Mouse (Mus musculus) kidney, adult 2 months (tissue): ENCODE data around the gene Lmln. TPM values are rescaled to one million over a fixed set of nuclear protein-coding genes. Genes with fewer than 3 reads are reported as not detected.
"Not testable (repeated sequence)": the region's sequence is repeated elsewhere in the genome, so short reads cannot be mapped to it uniquely, and the experiment has no call there.

Source experiments
- DNase-seq: peaks from one replicate; pipeline ENCODE4 v3.0.0; 2021
- H3K27ac ChIP-seq: fragments of 200-500 bp; 2 replicates; pipeline ENCODE4 v1.5.1; 2012; ENCODE audit warnings: low read depth, low read length, control low read depth, inconsistent platforms; ENCODE audit not compliant: insufficient read depth
- H3K27me3 ChIP-seq: fragments of 200-500 bp; replicated peaks from 2 replicates; pipeline ENCODE4 v1.6.1; 2012; ENCODE audit warnings: mild to moderate bottlenecking, moderate library complexity, low read length, inconsistent platforms; ENCODE audit not compliant: control insufficient read depth, insufficient read depth
- H3K36me3 ChIP-seq: fragments of 200-500 bp; 2 replicates; pipeline ENCODE4 v1.6.1; 2012; ENCODE audit warnings: mild to moderate bottlenecking, moderate library complexity, low read length, inconsistent platforms; ENCODE audit not compliant: control insufficient read depth, insufficient read depth
- H3K4me1 ChIP-seq: fragments of 200-500 bp; 2 replicates; pipeline ENCODE4 v1.6.1; 2011; ENCODE audit warnings: low read length; ENCODE audit not compliant: control insufficient read depth, insufficient read depth
- H3K4me3 ChIP-seq: fragments of 200-500 bp; 2 replicates; pipeline ENCODE4 v1.5.1; 2011; ENCODE audit warnings: mild to moderate bottlenecking, low read depth, low read length, control low read depth; ENCODE audit not compliant: insufficient read depth
- CTCF ChIP-seq: fragments of 200-500 bp; conservative IDR thresholded peaks from 2 replicates; pipeline ENCODE4 v1.5.1; 2011; ENCODE audit warnings: low read depth, mild to moderate bottlenecking, control low read depth, low read length, moderate library complexity, mixed read lengths; ENCODE audit not compliant: insufficient read depth, insufficient read length
- POLR2A ChIP-seq: fragments of 200-500 bp; IDR thresholded peaks from one replicate; pipeline ENCODE4 v1.6.1; 2011; ENCODE audit warnings: low read depth, low read length, control low read depth
- whole genome bisulfite sequencing: fragments of 180-500 bp; shearing (Covaris S2); methylation state at CpG from one replicate; pipeline ENCODE4 v1.1.7; 2018; 5-methylcytosine and 5-hydroxymethylcytosine counted together
- polyA plus RNA-seq: library from polyadenylated mRNA; depleted of rRNA; stranded (reverse); fragments of >200 nt; gene quantifications from 2 replicates; pipeline ENCODE4 v1.2.3, GENCODE M21; 2012

Lmln gene
- polyA plus RNA-seq, 1 experiment = 3.1 TPM

GRCm38 (mm10) chr16:33130731-33131130 lies 68.4 kb downstream of the Lmln start:
- Histone ChIP-seq H3K4me1 (no peaks in the 10 kb centered on the region), H3K27me3 (no peaks in the 10 kb centered on the region), H3K4me3 (no peak overlapping the region), H3K36me3 (no peaks in the 10 kb centered on the region), H3K27ac (no peak overlapping the region)
- 27% methylated on average over 4 of the region's 4 CpGs for WGBS
- TF ChIP-seq POLR2A = no peak
- no peak for TF ChIP-seq CTCF
- DNase-seq = peak; percentile 15

GRCm38 (mm10) chr16:33133186-33133585 lies 70.9 kb downstream of the Lmln start:
- H3K27ac ChIP-seq = no peak overlapping the region
- H3K36me3 ChIP-seq = no peaks in the 10 kb centered on the region
- no peaks in the 10 kb centered on the region for H3K4me1 ChIP-seq
- H3K4me3 ChIP-seq = no peak overlapping the region
- TF ChIP-seq POLR2A (no peak), CTCF (no peak)
- DNase-seq = no peak
- WGBS = 85% methylated on average over 13 of the region's 13 CpGs
- H3K27me3 ChIP-seq = no peaks in the 10 kb centered on the region

- WGBS = 65% methylated on average over 4 of the region's 4 CpGs
- Histone ChIP-seq H3K4me3 (no peak overlapping the region), H3K27ac (no peak overlapping the region), H3K4me1 (no peaks in the 10 kb centered on the region; the same call in 1 of the 2 replicates), H3K27me3 (no peaks in the 10 kb centered on the region), H3K36me3 (no peaks in the 10 kb centered on the region)
- no peak for DNase-seq
- no peak for TF ChIP-seq POLR2A
- TF ChIP-seq CTCF = no peak
These were observed 72.8 kb downstream of the Lmln start for GRCm38 (mm10) chr16:33135167-33135566.

GRCm38 (mm10) chr16:33139061-33139460 lies 76.7 kb downstream of the Lmln start:
- not testable (repeated sequence) for H3K4me1 ChIP-seq, H3K36me3 ChIP-seq, H3K27ac ChIP-seq, H3K27me3 ChIP-seq, H3K4me3 ChIP-seq
- DNase-seq = peak; percentile 51
- 52% methylated on average over 6 of the region's 7 CpGs for WGBS

GRCm38 (mm10) chr16:33141758-33142280 lies 79.5 kb downstream of the Lmln start:
- H3K4me3 ChIP-seq = no peak overlapping the region
- H3K36me3 ChIP-seq = no peaks in the 10 kb centered on the region
- H3K27me3 ChIP-seq = no peaks in the 10 kb centered on the region
- no peak for TF ChIP-seq CTCF
- TF ChIP-seq POLR2A = no peak
- WGBS = 79% methylated on average over 3 of the region's 3 CpGs
- no peak overlapping the region for H3K27ac ChIP-seq
- peaks cover 6% of the 10 kb centered on the region; the same call in 1 of the 2 replicates for H3K4me1 ChIP-seq
- no peak for DNase-seq

GRCm38 (mm10) chr16:33143452-33143851 lies 81.1 kb downstream of the Lmln start:
- TF ChIP-seq CTCF = no peak
- no peak for TF ChIP-seq POLR2A
- Histone ChIP-seq H3K4me3 (no peak overlapping the region), H3K4me1 (peaks cover 6% of the 10 kb centered on the region; the same call in 1 of the 2 replicates), H3K27ac (no peak overlapping the region), H3K27me3 (no peaks in the 10 kb centered on the region), H3K36me3 (no peaks in the 10 kb centered on the region)
- 67% methylated on average over 2 of the region's 2 CpGs for WGBS
- no peak for DNase-seq

- H3K4me1 ChIP-seq = peaks cover 2% of the 10 kb centered on the region; the same call in 1 of the 2 replicates
- no peak for DNase-seq
- no peaks in the 10 kb centered on the region for H3K36me3 ChIP-seq
- H3K27ac ChIP-seq = no peak overlapping the region
- no peak overlapping the region for H3K4me3 ChIP-seq
- no peaks in the 10 kb centered on the region for H3K27me3 ChIP-seq
- no peak for TF ChIP-seq POLR2A
- no peak for TF ChIP-seq CTCF
- WGBS = 97% methylated on average over 3 of the region's 3 CpGs
These were observed 83.9 kb downstream of the Lmln start for GRCm38 (mm10) chr16:33146185-33146584.
